Mouse (Mus musculus) E14TG2a.4 (cell line): Measurements from ENCODE around the gene Senp1.

ENCODE experiments used
- CTCF ChIP-seq: conservative IDR thresholded peaks from 2 replicates; pipeline ENCODE4 v1.5.1; 2014; ENCODE audit warnings: low read length
- NANOG ChIP-seq: IDR thresholded peaks from 2 replicates; pipeline ENCODE4 v1.6.1; 2014; ENCODE audit warnings: borderline replicate concordance, low read length, mixed read lengths

GRCm38 (mm10) chr15:98004740-98005159 lies 88.8 kb downstream of the Senp1 start:
- no peak for TF ChIP-seq CTCF
- no peak for TF ChIP-seq NANOG
